Mouse (Mus musculus) G1E (cell line): ENCODE results near the gene Nr5a1. TPM values are rescaled to one million over a fixed set of nuclear protein-coding genes. Genes with fewer than 3 reads are reported as not detected.
A peak's percentile ranks its signal among the peaks of the same experiment; 100 is the strongest.

Experiments
- ATAC-seq: 2 replicates; pipeline ENCODE4 v1.8.0; 2016; ENCODE audit warnings: mild to moderate bottlenecking; ENCODE audit not compliant: insufficient number of reproducible peaks, poor library complexity, low FRiP score, severe bottlenecking; ENCODE audit errors: extremely low read depth
- DNase-seq: peaks from one replicate; pipeline ENCODE4 v3.0.0; 2012; ENCODE audit warnings: low spot score
- H3K27me3 ChIP-seq: 2 replicates; pipeline ENCODE4 v1.6.1; 2012; ENCODE audit warnings: mild to moderate bottlenecking, low read length, inconsistent platforms; ENCODE audit not compliant: insufficient read depth
- H3K36me3 ChIP-seq: replicated peaks from 2 replicates; pipeline ENCODE3; 2012; ENCODE audit warnings: mild to moderate bottlenecking, inconsistent platforms
- H3K4me1 ChIP-seq: 2 replicates; pipeline ENCODE4 v1.6.1; 2012; ENCODE audit warnings: low read depth, low read length, inconsistent platforms, mixed read lengths; ENCODE audit not compliant: insufficient read depth
- H3K4me3 ChIP-seq: 2 replicates; pipeline ENCODE4 v1.5.1; 2012; ENCODE audit warnings: low read depth, mild to moderate bottlenecking, inconsistent platforms, low read length, moderate library complexity, mixed read lengths
- H3K9me3 ChIP-seq: replicated peaks from 2 replicates; pipeline ENCODE4 v1.6.1; 2012; ENCODE audit warnings: inconsistent platforms
- CTCF ChIP-seq: IDR thresholded peaks from 2 replicates; pipeline ENCODE4 v1.5.1; 2012; ENCODE audit warnings: low read depth, low read length, inconsistent platforms, mixed read lengths
- GATA1 ChIP-seq: IDR thresholded peaks from 2 replicates; pipeline ENCODE4 v1.6.1; 2012; ENCODE audit warnings: borderline replicate concordance, low read length, inconsistent platforms, mixed read lengths
- GATA2 ChIP-seq: IDR thresholded peaks from 2 replicates; pipeline ENCODE4 v1.6.1; 2012; ENCODE audit warnings: low read depth, low read length, inconsistent platforms, borderline replicate concordance
- POLR2AphosphoS5 ChIP-seq: IDR thresholded peaks from 2 replicates; pipeline ENCODE4 v1.6.1; 2012; ENCODE audit warnings: low read depth, low read length, inconsistent platforms; ENCODE audit not compliant: insufficient replicate concordance
- TAL1 ChIP-seq: conservative IDR thresholded peaks from 2 replicates; pipeline ENCODE4 v1.6.1; 2012; ENCODE audit warnings: low read depth, low read length, inconsistent platforms, mixed read lengths
- polyA plus RNA-seq: library from polyadenylated mRNA; stranded (reverse); fragments of >175 nt; gene quantifications from 2 replicates; pipeline ENCODE4 v1.2.3, GENCODE M21; 2012
- total RNA-seq, 2 experiments: library from RNA; stranded (forward) in 1 of 2; stranded (reverse) in 1 of 2; fragments of 200-1000 nt in 1 of 2; fragments of >200 nt in 1 of 2; fragmentation: Nextera tagmentation in 1 of 2; gene quantifications; 2 replicates each; pipeline ENCODE4 v1.2.3; 2014 to 2017

Nr5a1 gene
- total and polyA plus RNA-seq, 3 experiments: 0.03 to 0.11 TPM; not detected in 1

DNA sequence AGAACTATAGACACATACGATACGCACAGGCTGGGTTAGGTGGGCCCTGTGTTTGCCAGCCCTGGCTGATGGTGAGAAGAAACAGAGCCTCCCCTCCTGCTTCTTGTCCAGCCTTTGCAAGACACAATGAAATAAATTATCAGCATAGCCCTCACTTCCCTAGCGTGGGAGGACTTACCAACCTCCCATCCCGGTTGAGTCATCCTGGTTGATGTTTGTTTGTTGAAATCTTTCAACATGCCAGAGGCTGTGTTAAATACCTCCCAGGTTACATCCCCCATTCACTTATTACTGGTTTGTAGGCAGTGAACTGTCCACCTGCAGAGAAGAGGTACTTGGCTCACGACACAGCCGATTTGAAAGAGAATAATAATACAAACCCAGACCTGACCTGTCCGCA lies 66.7 kb downstream of the Nr5a1 start:
- Histone ChIP-seq H3K9me3 (peaks cover 6% of the 10 kb centered on the region), H3K4me3 (no peak overlapping the region), H3K4me1 (peaks cover 11% of the 10 kb centered on the region), H3K27me3 (peaks cover 28% of the 10 kb centered on the region), H3K36me3 (no peaks in the 10 kb centered on the region)
- no peak for TF ChIP-seq TAL1
- no peak for TF ChIP-seq POLR2AphosphoS5
- TF ChIP-seq GATA1: no peak
- no peak for TF ChIP-seq GATA2
- TF ChIP-seq CTCF: no peak
- ATAC-seq: no peak
- DNase-seq: no peak

DNA sequence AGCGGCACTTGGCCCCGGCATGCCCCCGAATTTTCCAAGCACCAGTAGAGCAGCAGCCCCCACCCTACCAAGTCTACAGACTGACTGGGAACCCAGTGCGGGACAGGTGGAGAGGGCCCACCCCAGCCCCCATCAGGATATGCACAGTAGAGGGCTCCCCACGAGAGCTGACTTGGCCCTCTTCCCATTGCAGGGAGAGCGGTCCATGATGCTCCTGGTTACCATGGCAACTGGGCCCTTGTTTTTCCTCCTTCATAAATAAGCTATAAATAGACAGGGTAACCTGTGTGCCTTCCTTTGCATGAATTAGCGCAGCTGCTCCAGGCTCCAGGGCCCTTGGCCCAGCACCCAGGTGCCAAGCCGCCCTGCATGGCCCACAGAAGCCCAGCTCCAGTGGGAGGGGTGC lies 67.1 kb downstream of the Nr5a1 start:
- Histone ChIP-seq H3K4me1 (peaks cover 14% of the 10 kb centered on the region), H3K4me3 (no peak overlapping the region), H3K27me3 (peaks cover 23% of the 10 kb centered on the region), H3K9me3 (peaks cover 6% of the 10 kb centered on the region), H3K36me3 (peaks cover 2% of the 10 kb centered on the region)
- TF ChIP-seq CTCF: no peak
- TF ChIP-seq POLR2AphosphoS5: no peak
- no peak for TF ChIP-seq GATA2
- no peak for TF ChIP-seq TAL1
- TF ChIP-seq GATA1: no peak
- no peak for ATAC-seq
- no peak for DNase-seq

DNA sequence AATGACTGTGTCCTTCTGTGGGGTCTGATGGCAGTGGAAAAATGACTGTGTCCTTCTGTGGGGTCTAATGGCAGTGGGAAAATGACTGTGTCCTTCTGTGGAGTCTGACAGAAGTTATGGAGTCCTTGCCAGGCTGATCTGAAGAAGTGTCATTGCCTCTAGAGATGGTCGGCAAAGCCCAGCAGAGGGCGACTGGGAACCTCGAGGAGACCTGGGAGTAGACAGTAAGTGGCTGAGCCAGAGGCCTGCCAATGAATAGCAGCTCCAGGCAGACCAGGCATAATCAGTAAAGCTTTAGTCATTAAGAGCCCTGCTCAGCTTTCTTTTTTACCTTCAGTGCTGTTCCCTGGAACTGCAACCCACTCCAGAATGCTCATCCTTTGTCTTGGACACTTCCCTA lies 68.4 kb downstream of the Nr5a1 start:
- ATAC-seq: peak; percentile 47; the same call in 1 of the 2 replicates
- peaks cover 13% of the 10 kb centered on the region for H3K27me3 ChIP-seq
- peaks cover 13% of the 10 kb centered on the region for H3K36me3 ChIP-seq

DNA sequence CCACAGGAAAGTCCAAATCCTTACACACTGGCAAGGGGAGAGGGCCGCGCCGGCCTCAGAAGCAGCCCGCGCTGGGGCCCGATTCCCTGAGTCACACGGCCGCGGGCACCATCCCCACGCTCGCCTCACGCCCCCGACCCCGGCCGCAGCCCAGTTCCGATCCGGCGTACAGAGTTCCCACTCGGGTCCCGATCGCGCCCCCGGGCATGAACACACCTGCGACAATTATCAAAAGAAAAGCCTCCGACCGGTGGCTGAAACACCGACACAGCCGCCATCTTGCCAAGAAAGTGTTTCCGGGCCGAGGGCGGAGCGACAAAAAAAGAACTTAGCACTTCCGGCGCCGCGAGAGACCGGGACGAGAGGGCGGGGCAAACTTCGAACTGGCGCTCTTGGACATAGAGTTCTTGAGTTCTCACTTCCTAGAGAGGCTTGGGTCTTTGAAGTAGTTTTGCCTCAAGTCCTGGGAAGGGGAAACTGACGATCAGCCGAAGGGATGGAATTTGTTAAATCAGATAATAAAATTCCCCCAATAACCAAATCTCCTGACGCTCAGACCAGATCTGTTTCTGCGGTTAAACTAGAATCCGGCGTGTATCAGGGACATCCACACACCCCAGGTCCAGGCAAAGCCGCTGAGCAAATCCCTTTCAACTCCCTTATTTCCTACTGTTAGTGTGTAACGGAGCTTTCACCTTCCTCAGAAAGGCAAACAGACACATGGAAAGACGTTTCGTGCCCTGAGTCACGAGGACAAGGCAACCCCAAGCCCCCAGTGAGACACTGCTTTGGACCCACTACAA lies 70.5 kb downstream of the Nr5a1 start, which contains the start of gene Psmb7:
Gene Psmb7 (minus strand): TSS at position 463 of the 803 bp plus-strand sequence.
- peaks cover 33% of the 10 kb centered on the region for H3K36me3 ChIP-seq
- H3K4me3 ChIP-seq: peak within 1 kb of the TSS; percentile 84
- no peak for TF ChIP-seq CTCF
- no peak for TF ChIP-seq POLR2AphosphoS5
- TF ChIP-seq GATA2: no peak
- no peak for TF ChIP-seq GATA1
- TF ChIP-seq TAL1: no peak
- H3K27me3 ChIP-seq: peaks cover 5% of the 10 kb centered on the region
- DNase-seq: peak; percentile 77
- H3K9me3 ChIP-seq: peaks cover 6% of the 10 kb centered on the region
- peak; percentile 81 for ATAC-seq
- peaks cover 20% of the 10 kb centered on the region for H3K4me1 ChIP-seq

More for the DNA sequence above, 68.4 kb downstream of the Nr5a1 start:
- TF ChIP-seq TAL1 (no peak), CTCF (0 out of 2 replicates have a peak, but pooled peaks have one; percentile 9)
- DNase-seq: peak; percentile 63
- no peak overlapping the region for H3K4me3 ChIP-seq
- peaks cover 6% of the 10 kb centered on the region for H3K9me3 ChIP-seq
- peaks cover 20% of the 10 kb centered on the region for H3K4me1 ChIP-seq

Other genes starting within 250 kb of the Nr5a1 start
- 180 and 210 TPM in 2 replicates for gene Nek6, start 202.9 kb downstream of the Nr5a1 start, total RNA-seq (2014; fragmentation: Nextera tagmentation)
- gene Nek6, start 202.9 kb downstream of the Nr5a1 start, total RNA-seq (2017): 95.8 and 98.6 TPM in 2 replicates
- 113 and 162 TPM in 2 replicates for gene Nek6, start 202.9 kb downstream of the Nr5a1 start, polyA plus RNA-seq
- gene Psmb7, start 70.5 kb downstream of the Nr5a1 start, total RNA-seq (2014; fragmentation: Nextera tagmentation): 114 and 124 TPM in 2 replicates
- 261 and 281 TPM in 2 replicates for gene Psmb7, start 70.5 kb downstream of the Nr5a1 start, total RNA-seq (2017)
- gene Psmb7, start 70.5 kb downstream of the Nr5a1 start, polyA plus RNA-seq: 12.3 and 15.2 TPM in 2 replicates
- gene Nr6a1, start 213.1 kb upstream of the Nr5a1 start, total RNA-seq (2014; fragmentation: Nextera tagmentation): 12.0 and 14.6 TPM in 2 replicates
- 3.3 and 7.7 TPM in 2 replicates for gene Nr6a1, start 213.1 kb upstream of the Nr5a1 start, total RNA-seq (2017)
- 0.68 and 0.81 TPM in 2 replicates for gene Nr6a1, start 213.1 kb upstream of the Nr5a1 start, polyA plus RNA-seq
- not detected in 2 replicates for gene Olfml2a, start 217.4 kb upstream of the Nr5a1 start, total RNA-seq (2014; fragmentation: Nextera tagmentation)
- 0.05 and 0.12 TPM in 2 replicates for gene Olfml2a, start 217.4 kb upstream of the Nr5a1 start, total RNA-seq (2017)
- not detected in 2 replicates for gene Olfml2a, start 217.4 kb upstream of the Nr5a1 start, polyA plus RNA-seq